Mouse (Mus musculus) urinary bladder, adult 18-20 months (tissue): ENCODE results near the gene Olfr293.

Source experiments
- DNase-seq, 2 experiments: peaks; one replicate each; pipeline ENCODE4 v3.0.0; 2022; ENCODE audit warnings: low spot score in 2 of 2, mixed read lengths in 2 of 2

Gene Olfr293

GRCm38 (mm10) chr7:86648761-86649160 is at the start of gene Olfr293:
Olfr293 (plus strand) TSS chr7:86649061.
- no peak for DNase-seq

GRCm38 (mm10) chr7:86616543-86616942 is 32.3 kb upstream of the Olfr293 start, which contains the start of gene Olfr294:
Olfr294 (minus strand) TSS chr7:86616643.
- DNase-seq = no peak

- DNase-seq = no peak
Measured at GRCm38 (mm10) chr7:86688030-86688429, 39.2 kb downstream of the Olfr293 start, which contains the start of gene Olfr292. Olfr292 (plus strand) TSS chr7:86688330.
